16 mouse cellular contexts compared by ENCODE assay signal in genomic region chr19:6292262-6292661, GRCm38 (mm10). TPM values are rescaled to one million over a fixed set of nuclear protein-coding genes. Genes with fewer than 3 reads are reported as not detected.
A peak's percentile ranks its signal among the peaks of the same experiment; 100 is the strongest.
DNase-seq lines count a peak whose midpoint lies in the region; ATAC-seq and TF ChIP-seq lines count a peak whose summit lies in the region.
"Had no signal": no experiment of that assay in that cellular context is flagged by ENCODE, and none has a peak within 500 bp of the region (broad histone marks: within the 10 kb centered on the region; RNA-seq: fewer than 3 reads in every experiment).

No protein-coding gene starts in this region.

- peaks cover 52% of the 10 kb centered on the region for H3K36me3 ChIP-seq in heart, postnatal 0 days (replicated peaks; ENCODE audit: control insufficient read depth, insufficient read depth, low read length)
- H3K36me3 ChIP-seq in spleen, adult 2 months (ENCODE audit: control insufficient read depth, insufficient read depth, low read length) = peaks cover 24% of the 10 kb centered on the region
- peaks cover 29% of the 10 kb centered on the region for H3K36me3 ChIP-seq in liver, embryonic 16.5 days (ENCODE audit: control insufficient read depth, insufficient read depth)

- no peak for ATAC-seq in heart, postnatal 0 days (ENCODE audit: insufficient read depth, low read depth)
- ATAC-seq in liver, embryonic 16.5 days (ENCODE audit: low read depth) = no peak

- no peaks in the 10 kb centered on the region for H3K27me3 ChIP-seq in heart, postnatal 0 days (ENCODE audit: control insufficient read depth, insufficient read depth, low read length)
- no peaks in the 10 kb centered on the region for H3K27me3 ChIP-seq in spleen, adult 2 months (ENCODE audit: control insufficient read depth, insufficient read depth, low read length)
- no peaks in the 10 kb centered on the region for H3K27me3 ChIP-seq in liver, embryonic 16.5 days (ENCODE audit: control insufficient read depth, insufficient read depth, low read depth, low read length)
- H3K27me3 ChIP-seq: embryonic facial prominence, embryonic 13.5 days; hindbrain, embryonic 15.5 days; lung, embryonic 15.5 days; neural tube, embryonic 15.5 days had no signal

- no peak for TF ChIP-seq EP300 in heart, postnatal 0 days (IDR thresholded peaks at IDR 0.05; ENCODE audit: low read depth)

- H3K27ac ChIP-seq in heart, postnatal 0 days (ENCODE audit: low read depth) = peak overlapping the region; percentile 30; the same call in 1 of the 2 replicates
- H3K27ac ChIP-seq in spleen, adult 2 months (ENCODE audit: insufficient read depth, low read length) = peak overlapping the region; percentile 19; the same call in 1 of the 2 replicates
- H3K27ac ChIP-seq in liver, embryonic 16.5 days (ENCODE audit: low read length) = peak overlapping the region; percentile 88
- H3K27ac ChIP-seq: embryonic facial prominence, embryonic 13.5 days; lung, embryonic 15.5 days had no signal

- no peak for TF ChIP-seq CTCF in heart, postnatal 0 days (IDR thresholded peaks at IDR 0.05; ENCODE audit: low read depth)
- no peak for TF ChIP-seq CTCF in spleen, adult 2 months (IDR thresholded peaks at IDR 0.05; ENCODE audit: extremely low read depth, insufficient read depth, insufficient read length, insufficient replicate concordance)

- H3K9ac ChIP-seq in heart, postnatal 0 days (replicated peaks; ENCODE audit: low read depth, low read length) = no peak overlapping the region
- H3K9ac ChIP-seq in liver, embryonic 16.5 days (ENCODE audit: low read depth, low read length) = no peak overlapping the region
- H3K9ac ChIP-seq: hindbrain, embryonic 15.5 days; lung, embryonic 15.5 days; neural tube, embryonic 15.5 days had no signal

- 72% methylated on average over 5 of the region's 5 CpGs for WGBS in heart, postnatal 0 days
- WGBS in spleen, adult 2 months = 94% methylated on average over 5 of the region's 5 CpGs
- WGBS in liver, embryonic 16.5 days (ENCODE audit: insufficient replicate concordance) = 81% methylated on average over 5 of the region's 5 CpGs

- H3K4me2 ChIP-seq in heart, postnatal 0 days (ENCODE audit: low read depth, low read length) = no peak overlapping the region
- no peak overlapping the region for H3K4me2 ChIP-seq in liver, embryonic 16.5 days (ENCODE audit: low read depth, low read length)
- H3K4me2 ChIP-seq: embryonic facial prominence, embryonic 13.5 days; hindbrain, embryonic 15.5 days; lung, embryonic 15.5 days; neural tube, embryonic 15.5 days had no signal

- intact Hi-C loops in heart, postnatal 10 days (cut with DNase I) = no loop called here

- no peak overlapping the region for H3K4me3 ChIP-seq in heart, postnatal 0 days (ENCODE audit: low read depth, low read length)
- no peak overlapping the region for H3K4me3 ChIP-seq in spleen, adult 2 months (ENCODE audit: extremely low read depth, insufficient read depth, insufficient read length)
- no peak overlapping the region for H3K4me3 ChIP-seq in liver, embryonic 16.5 days (ENCODE audit: low read depth, low read length)
- H3K4me3 ChIP-seq: embryonic facial prominence, embryonic 13.5 days; forebrain, embryonic 10.5 days; hindbrain, embryonic 15.5 days; lung, embryonic 15.5 days; neural tube, embryonic 15.5 days had no signal

- DNase-seq in heart, postnatal 0 days (ENCODE audit: low spot score) = no peak
- no peak for DNase-seq in heart, postnatal 10 days
- no peak for DNase-seq in spleen, adult 2 months (ENCODE audit: low read depth in 1 of 2, low spot score in 2 of 2)
- DNase-seq in spleen, adult 12 weeks (ENCODE audit: low spot score) = no peak
- no peak for DNase-seq in left cerebral cortex, adult 9 months (ENCODE audit: low spot score in 2 of 2)
- no peak for DNase-seq in right cerebral cortex, postnatal 4 days
- DNase-seq: layer of hippocampus, adult 9-11 months; retina, postnatal 1 day; spleen, adult 18-20 months; thymus, postnatal 36 days had no signal

- TF ChIP-seq POLR2A in spleen, adult 2 months (IDR thresholded peaks at IDR 0.05; ENCODE audit: low read depth, low read length) = no peak

- no peaks in the 10 kb centered on the region for H3K9me3 ChIP-seq in heart, postnatal 0 days (replicated peaks; ENCODE audit: control insufficient read depth, low read length)
- no peaks in the 10 kb centered on the region for H3K9me3 ChIP-seq in liver, embryonic 16.5 days (replicated peaks; ENCODE audit: control insufficient read depth, low read length)
- H3K9me3 ChIP-seq: embryonic facial prominence, embryonic 13.5 days; forebrain, embryonic 10.5 days; hindbrain, embryonic 15.5 days; lung, embryonic 15.5 days; neural tube, embryonic 15.5 days had no signal

- H3K4me1 ChIP-seq in heart, postnatal 0 days (ENCODE audit: control insufficient read depth, insufficient read depth) = peaks cover 19% of the 10 kb centered on the region
- H3K4me1 ChIP-seq in spleen, adult 2 months (ENCODE audit: control insufficient read depth, insufficient read depth, insufficient read length) = peaks cover 3% of the 10 kb centered on the region; the same call in 1 of the 2 replicates
- H3K4me1 ChIP-seq in liver, embryonic 16.5 days (ENCODE audit: control insufficient read depth, low read depth, low read length) = peaks cover 65% of the 10 kb centered on the region

RNA-seq across cellular contexts. Expression of gene Cdc42bpg, which starts 14.0 kb away (rescaled TPM):
- total RNA-seq in heart, postnatal 0 days (2014; rRNA removed; ENCODE audit: low replicate concordance) = 4.8 and 9.5 TPM in 2 replicates
- 0.49 and 0.51 TPM in 2 replicates for polyA plus RNA-seq in heart, postnatal 0 days (2015; fragmentation: Nextera tagmentation; extraction: Ambion mirVana)
- 1 to 10 TPM; 9.6 to 9.9 TPM for total RNA-seq in heart, postnatal 10 days (2021)
- 7.7 and 8.9 TPM in 2 replicates for polyA plus RNA-seq in spleen, adult 2 months (2012; rRNA removed)
- polyA plus RNA-seq in liver, embryonic 16.5 days (2015; fragmentation: Nextera tagmentation; extraction: Ambion mirVana) = 0.34 and 0.40 TPM in 2 replicates

RNA-seq across cellular contexts. Expression of gene Ehd1, which starts 15.7 kb away (rescaled TPM):
- 127 and 200 TPM in 2 replicates for total RNA-seq in heart, postnatal 0 days (2014; rRNA removed; ENCODE audit: low replicate concordance)
- polyA plus RNA-seq in heart, postnatal 0 days (2015; fragmentation: Nextera tagmentation; extraction: Ambion mirVana) = 56.4 and 60.3 TPM in 2 replicates
- total RNA-seq in heart, postnatal 10 days (2021) = 100 to 1,000 TPM; 129 to 181 TPM
- polyA plus RNA-seq in spleen, adult 2 months (2012; rRNA removed) = 285 and 377 TPM in 2 replicates
- polyA plus RNA-seq in liver, embryonic 16.5 days (2015; fragmentation: Nextera tagmentation; extraction: Ambion mirVana) = 62.1 and 68.6 TPM in 2 replicates

RNA-seq across cellular contexts. Expression of gene Men1, which starts 42.5 kb away (rescaled TPM):
- 20.6 and 46.5 TPM in 2 replicates for total RNA-seq in heart, postnatal 0 days (2014; rRNA removed; ENCODE audit: low replicate concordance)
- polyA plus RNA-seq in heart, postnatal 0 days (2015; fragmentation: Nextera tagmentation; extraction: Ambion mirVana) = 20.1 and 20.3 TPM in 2 replicates
- total RNA-seq in heart, postnatal 10 days (2021) = 10 to 100 TPM; 18.6 to 21.8 TPM
- 54.2 and 57.2 TPM in 2 replicates for polyA plus RNA-seq in spleen, adult 2 months (2012; rRNA removed)
- polyA plus RNA-seq in liver, embryonic 16.5 days (2015; fragmentation: Nextera tagmentation; extraction: Ambion mirVana) = 19.5 and 21.0 TPM in 2 replicates

RNA-seq across cellular contexts. Expression of gene Map4k2, which starts 48.7 kb away (rescaled TPM):
- total RNA-seq in heart, postnatal 0 days (2014; rRNA removed; ENCODE audit: low replicate concordance) = 48.4 and 59.1 TPM in 2 replicates
- 9.6 and 10.1 TPM in 2 replicates for polyA plus RNA-seq in heart, postnatal 0 days (2015; fragmentation: Nextera tagmentation; extraction: Ambion mirVana)
- total RNA-seq in heart, postnatal 10 days (2021) = 10 to 100 TPM; 52.3 to 52.4 TPM
- polyA plus RNA-seq in spleen, adult 2 months (2012; rRNA removed) = 487 and 792 TPM in 2 replicates
- 8.2 and 8.6 TPM in 2 replicates for polyA plus RNA-seq in liver, embryonic 16.5 days (2015; fragmentation: Nextera tagmentation; extraction: Ambion mirVana)

RNA-seq across cellular contexts. Expression of gene Atg2a, which starts 50.8 kb away (rescaled TPM):
- 18.9 and 24.5 TPM in 2 replicates for total RNA-seq in heart, postnatal 0 days (2014; rRNA removed; ENCODE audit: low replicate concordance)
- 4.7 and 5.6 TPM in 2 replicates for polyA plus RNA-seq in heart, postnatal 0 days (2015; fragmentation: Nextera tagmentation; extraction: Ambion mirVana)
- 10 to 100 TPM; 17.7 to 19.0 TPM for total RNA-seq in heart, postnatal 10 days (2021)
- 47.4 and 57.5 TPM in 2 replicates for polyA plus RNA-seq in spleen, adult 2 months (2012; rRNA removed)
- 4.9 and 6.1 TPM in 2 replicates for polyA plus RNA-seq in liver, embryonic 16.5 days (2015; fragmentation: Nextera tagmentation; extraction: Ambion mirVana)

Comparison
In these comparisons a context has a peak if more than half of its experiments do, and no peak if none do; other contexts are left out.
1. H3K27ac ChIP-seq: peak in every context shown above with its lines; median percentile 88 in liver, embryonic 16.5 days; 30 in heart, postnatal 0 days; 19 in spleen, adult 2 months.